Mouse (Mus musculus) limb, embryonic 13.5 days (tissue): ENCODE data around the gene Irf2. TPM values are rescaled to one million over a fixed set of nuclear protein-coding genes. Genes with fewer than 3 reads are reported as not detected.

ENCODE experiments used
- ATAC-seq: fragments of 200-750 bp; cut with Nextera tagmentation; 2 replicates; pipeline ENCODE4 v1.8.0; 2017; ENCODE audit warnings: low read depth, moderate number of reproducible peaks, moderate TSS enrichment; ENCODE audit not compliant: low FRiP score
- H3K27ac ChIP-seq: fragments of 300-500 bp; sonication (generic); 2 replicates; pipeline ENCODE4 v1.5.1; 2015; ENCODE audit warnings: inconsistent platforms, mild to moderate bottlenecking, moderate library complexity
- H3K27me3 ChIP-seq: fragments of 300-500 bp; sonication (generic); 2 replicates; pipeline ENCODE4 v1.6.1; 2015; ENCODE audit warnings: mild to moderate bottlenecking, inconsistent platforms
- H3K36me3 ChIP-seq: fragments of 300-500 bp; sonication (generic); 2 replicates; pipeline ENCODE4 v1.6.1; 2015; ENCODE audit warnings: inconsistent platforms, mild to moderate bottlenecking, moderate library complexity
- H3K4me1 ChIP-seq: fragments of 300-500 bp; sonication (generic); 2 replicates; pipeline ENCODE4 v1.6.1; 2015; ENCODE audit warnings: inconsistent platforms
- H3K4me2 ChIP-seq: fragments of 300-500 bp; sonication (generic); replicated peaks from 2 replicates; pipeline ENCODE4 v1.6.1; 2015; ENCODE audit warnings: inconsistent platforms, mild to moderate bottlenecking, moderate library complexity
- H3K4me3 ChIP-seq: fragments of 300-500 bp; sonication (generic); 2 replicates; pipeline ENCODE4 v1.5.1; 2015; ENCODE audit warnings: moderate library complexity, mild to moderate bottlenecking, inconsistent platforms
- H3K9ac ChIP-seq: fragments of 300-500 bp; sonication (generic); 2 replicates; pipeline ENCODE4 v1.6.1; 2015; ENCODE audit warnings: mild to moderate bottlenecking, inconsistent platforms
- H3K9me3 ChIP-seq: fragments of 300-500 bp; sonication (generic); 2 replicates; pipeline ENCODE4 v1.6.1; 2016; ENCODE audit warnings: inconsistent platforms
- WGBS: fragments of 180-500 bp; shearing (Covaris S2); methylation state at CpG from one replicate; pipeline ENCODE4 v1.1.7; 2015; 5-methylcytosine and 5-hydroxymethylcytosine counted together
- polyA plus RNA-seq: library from polyadenylated mRNA; unstranded; fragments of >200 nt; fragmentation: Nextera tagmentation; extraction: Ambion mirVana; gene quantifications from 2 replicates; pipeline ENCODE4 v1.2.1, GENCODE M21; 2015

Gene Irf2
- polyA plus RNA-seq, 1 experiment from 2014 or later, result 19.6 TPM

GRCm38 (mm10) chr8:46791664-46792371 lies 52.3 kb downstream of the Irf2 start:
- Histone ChIP-seq H3K27ac (no peak overlapping the region), H3K9me3 (no peaks in the 10 kb centered on the region), H3K4me3 (no peak overlapping the region), H3K4me2 (no peak overlapping the region), H3K27me3 (no peaks in the 10 kb centered on the region), H3K9ac (no peak overlapping the region), H3K4me1 (no peaks in the 10 kb centered on the region; the same call in 1 of the 2 replicates), H3K36me3 (peaks cover 18% of the 10 kb centered on the region)
- ATAC-seq, result no peak
- 76% methylated on average over 5 of the region's 5 CpGs for WGBS

DNA sequence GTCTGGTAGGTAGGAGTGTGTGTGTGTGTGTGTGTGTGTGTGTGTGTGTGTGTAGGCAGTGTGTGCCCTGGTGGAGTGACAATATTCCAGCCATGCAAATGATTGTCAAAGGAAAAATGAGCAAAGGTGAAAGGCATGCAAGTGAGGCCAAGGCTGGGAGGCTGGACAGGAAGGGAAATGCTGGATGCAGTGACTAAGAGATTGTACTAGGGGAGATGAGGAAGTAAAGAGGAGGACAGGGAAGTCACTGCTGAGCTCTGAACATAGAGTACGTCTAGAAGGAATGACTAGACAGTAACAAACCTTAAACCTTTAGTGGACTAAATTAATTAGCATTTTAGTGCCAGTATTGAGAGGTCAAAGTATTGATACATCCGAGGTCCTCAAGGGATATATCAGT lies 53.1 kb downstream of the Irf2 start:
- Histone ChIP-seq H3K27me3 (no peaks in the 10 kb centered on the region), H3K9me3 (no peaks in the 10 kb centered on the region), H3K4me3 (no peak overlapping the region), H3K4me2 (no peak overlapping the region), H3K9ac (no peak overlapping the region), H3K4me1 (no peaks in the 10 kb centered on the region; the same call in 1 of the 2 replicates), H3K27ac (no peak overlapping the region), H3K36me3 (peaks cover 26% of the 10 kb centered on the region)
- no peak for ATAC-seq
- WGBS, result 68% methylated on average over 2 of the region's 2 CpGs

- Histone ChIP-seq H3K9me3 (no peaks in the 10 kb centered on the region), H3K4me3 (no peak overlapping the region), H3K36me3 (peaks cover 31% of the 10 kb centered on the region), H3K4me1 (no peaks in the 10 kb centered on the region; the same call in 1 of the 2 replicates), H3K27ac (no peak overlapping the region), H3K4me2 (no peak overlapping the region), H3K9ac (no peak overlapping the region), H3K27me3 (no peaks in the 10 kb centered on the region)
- WGBS, result 94% methylated on average over 14 of the region's 14 CpGs
- no peak for ATAC-seq
Measured at GRCm38 (mm10) chr8:46793248-46793647, 53.7 kb downstream of the Irf2 start.

DNA sequence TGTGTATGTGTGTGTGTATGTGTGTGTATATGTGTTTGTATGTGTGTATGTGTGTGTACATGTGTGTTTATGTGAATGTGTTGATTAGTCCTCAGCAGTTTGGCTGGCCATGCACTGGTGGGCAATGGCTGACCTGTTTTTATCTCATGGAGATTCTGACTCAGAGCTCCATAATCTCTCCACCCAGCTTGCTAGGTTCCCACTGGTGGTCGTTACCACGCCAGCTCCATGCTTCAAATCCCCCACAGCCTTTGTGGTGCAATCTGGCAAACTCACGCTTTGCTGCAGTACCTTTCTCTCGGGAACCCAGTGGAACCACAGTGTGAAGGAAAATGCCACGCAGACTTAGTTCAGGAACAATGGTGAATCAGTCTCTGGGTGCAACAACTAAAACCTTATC lies 54.8 kb downstream of the Irf2 start:
- Histone ChIP-seq H3K4me3 (no peak overlapping the region), H3K4me1 (no peaks in the 10 kb centered on the region; the same call in 1 of the 2 replicates), H3K4me2 (no peak overlapping the region), H3K27ac (no peak overlapping the region), H3K9me3 (no peaks in the 10 kb centered on the region), H3K27me3 (no peaks in the 10 kb centered on the region), H3K9ac (no peak overlapping the region), H3K36me3 (peaks cover 33% of the 10 kb centered on the region)
- no peak for ATAC-seq
- WGBS, result 82% methylated on average over 5 of the region's 5 CpGs

DNA sequence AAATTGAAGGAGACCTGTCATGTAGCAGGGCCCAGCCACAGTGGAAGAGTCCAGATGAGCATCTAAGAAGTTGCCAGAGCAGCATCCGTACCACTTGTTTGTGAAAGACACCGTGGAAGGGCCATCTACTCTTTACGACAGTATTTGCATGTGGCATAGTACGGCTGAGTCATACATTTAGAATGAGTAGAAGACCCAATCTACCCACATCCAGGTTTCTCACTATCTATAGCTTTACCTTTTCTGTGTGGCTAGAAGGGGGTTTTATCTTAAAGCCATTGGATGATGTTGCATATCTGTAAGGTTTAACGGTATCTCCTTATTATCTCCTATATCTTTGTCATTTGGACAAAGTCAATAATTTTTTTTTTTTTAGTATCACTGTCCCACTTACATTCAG lies 59.7 kb downstream of the Irf2 start:
- Histone ChIP-seq H3K36me3 (peaks cover 30% of the 10 kb centered on the region), H3K9me3 (no peaks in the 10 kb centered on the region), H3K4me1 (peaks cover 10% of the 10 kb centered on the region), H3K9ac (no peak overlapping the region), H3K4me3 (no peak overlapping the region), H3K27ac (no peak overlapping the region), H3K27me3 (no peaks in the 10 kb centered on the region), H3K4me2 (no peak overlapping the region)
- 93% methylated on average over 5 of the region's 5 CpGs for WGBS
- ATAC-seq, result no peak

DNA sequence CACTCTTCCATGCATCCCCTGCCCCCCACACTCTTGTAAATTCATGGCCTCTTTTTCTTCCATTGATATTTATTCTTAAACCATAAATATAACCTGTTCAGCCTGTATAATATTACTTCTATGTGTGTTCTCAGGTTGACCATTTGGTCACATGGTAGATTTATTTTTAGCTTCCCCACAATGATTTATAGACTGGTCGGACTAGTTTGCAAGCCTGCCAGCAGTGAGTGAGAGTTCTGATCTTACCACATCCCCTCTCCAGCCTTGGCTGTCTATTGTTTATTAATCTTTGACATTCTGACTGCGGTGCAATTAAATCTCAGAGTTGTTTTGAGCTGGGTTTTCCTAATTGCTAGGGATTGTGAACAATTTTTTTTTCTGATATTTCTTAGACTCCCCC lies 60.2 kb downstream of the Irf2 start:
- 56% methylated on average over 2 of the region's 2 CpGs for WGBS
- ATAC-seq, result no peak
- Histone ChIP-seq H3K27me3 (no peaks in the 10 kb centered on the region), H3K4me3 (no peak overlapping the region), H3K4me2 (no peak overlapping the region), H3K9me3 (no peaks in the 10 kb centered on the region), H3K36me3 (peaks cover 30% of the 10 kb centered on the region), H3K4me1 (peaks cover 14% of the 10 kb centered on the region), H3K27ac (no peak overlapping the region), H3K9ac (no peak overlapping the region)

DNA sequence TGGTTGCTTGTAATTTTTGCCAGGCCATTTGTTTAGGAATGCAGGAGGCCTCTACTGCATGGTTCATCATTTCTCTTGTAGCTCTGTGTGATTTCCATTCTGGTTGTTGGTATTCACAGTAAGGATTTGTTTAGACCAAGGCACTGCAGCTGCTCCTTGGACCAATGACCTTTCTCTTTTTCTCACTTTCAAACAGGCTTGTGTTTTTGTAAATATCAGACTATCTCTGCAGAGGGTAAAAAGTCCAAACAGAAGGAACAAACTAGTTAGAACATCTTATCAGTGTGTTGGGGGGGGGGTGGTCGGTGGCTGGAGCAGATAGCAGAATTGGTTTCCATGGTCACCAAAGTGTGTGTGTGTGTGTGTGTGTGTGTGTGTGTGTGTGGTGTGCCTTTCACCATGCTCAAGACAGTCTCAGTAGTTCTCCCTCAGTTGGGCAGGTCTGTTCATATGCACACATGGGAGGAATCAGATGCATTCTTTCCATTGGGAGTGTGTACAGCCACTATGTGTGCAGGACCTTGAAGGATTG lies 61.7 kb downstream of the Irf2 start:
- Histone ChIP-seq H3K4me3 (no peak overlapping the region), H3K9ac (no peak overlapping the region), H3K4me1 (peaks cover 15% of the 10 kb centered on the region), H3K27ac (no peak overlapping the region), H3K27me3 (no peaks in the 10 kb centered on the region), H3K9me3 (peaks cover under 1% of the 10 kb centered on the region; the same call in 1 of the 2 replicates), H3K4me2 (no peak overlapping the region), H3K36me3 (peaks cover 31% of the 10 kb centered on the region)
- ATAC-seq, result no peak
- 90% methylated on average over 1 of the region's 1 CpGs for WGBS

DNA sequence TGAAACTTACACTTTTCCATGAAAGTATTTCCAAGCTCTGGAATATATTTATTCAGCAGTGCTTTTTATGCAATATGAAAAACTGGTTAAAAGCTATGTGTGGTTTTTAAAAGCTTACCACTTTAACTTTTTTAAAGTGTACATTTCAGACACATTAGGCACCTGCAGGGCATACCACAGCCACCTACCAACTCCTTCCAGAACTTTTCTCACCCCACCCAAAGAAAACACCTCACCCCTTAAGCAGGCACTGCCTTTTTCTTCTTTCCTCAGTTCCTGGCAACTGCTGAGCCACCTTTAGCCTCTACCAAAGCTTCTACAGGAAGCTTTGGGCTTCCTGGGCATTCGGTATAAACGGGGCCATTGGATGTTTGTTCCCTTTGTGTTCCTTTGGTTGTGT lies 62.5 kb downstream of the Irf2 start:
- Histone ChIP-seq H3K4me1 (peaks cover 15% of the 10 kb centered on the region), H3K27me3 (no peaks in the 10 kb centered on the region), H3K4me2 (no peak overlapping the region), H3K9ac (no peak overlapping the region), H3K36me3 (peaks cover 32% of the 10 kb centered on the region), H3K9me3 (peaks cover 5% of the 10 kb centered on the region; the same call in 1 of the 2 replicates), H3K4me3 (no peak overlapping the region), H3K27ac (no peak overlapping the region)
- 78% methylated on average over 2 of the region's 2 CpGs for WGBS
- no peak for ATAC-seq

GRCm38 (mm10) chr8:46804721-46805120 lies 65.2 kb downstream of the Irf2 start:
- peaks cover 33% of the 10 kb centered on the region for H3K36me3 ChIP-seq
- WGBS, result 90% methylated on average over 5 of the region's 5 CpGs

GRCm38 (mm10) chr8:46811021-46811622 lies 71.6 kb downstream of the Irf2 start:
- Histone ChIP-seq H3K4me3 (no peak overlapping the region), H3K9me3 (peaks cover 7% of the 10 kb centered on the region; the same call in 1 of the 2 replicates), H3K36me3 (peaks cover 57% of the 10 kb centered on the region), H3K27me3 (no peaks in the 10 kb centered on the region), H3K9ac (no peak overlapping the region), H3K4me2 (no peak overlapping the region), H3K4me1 (no peaks in the 10 kb centered on the region), H3K27ac (no peak overlapping the region)
- WGBS, result 80% methylated on average over 11 of the region's 11 CpGs
- no peak for ATAC-seq

More at GRCm38 (mm10) chr8:46804721-46805120, 65.2 kb downstream of the Irf2 start:
- Histone ChIP-seq H3K27ac (no peak overlapping the region), H3K4me1 (peaks cover 15% of the 10 kb centered on the region), H3K9me3 (peaks cover 7% of the 10 kb centered on the region; the same call in 1 of the 2 replicates), H3K9ac (no peak overlapping the region), H3K4me2 (no peak overlapping the region), H3K4me3 (no peak overlapping the region), H3K27me3 (no peaks in the 10 kb centered on the region)
- no peak for ATAC-seq

DNA sequence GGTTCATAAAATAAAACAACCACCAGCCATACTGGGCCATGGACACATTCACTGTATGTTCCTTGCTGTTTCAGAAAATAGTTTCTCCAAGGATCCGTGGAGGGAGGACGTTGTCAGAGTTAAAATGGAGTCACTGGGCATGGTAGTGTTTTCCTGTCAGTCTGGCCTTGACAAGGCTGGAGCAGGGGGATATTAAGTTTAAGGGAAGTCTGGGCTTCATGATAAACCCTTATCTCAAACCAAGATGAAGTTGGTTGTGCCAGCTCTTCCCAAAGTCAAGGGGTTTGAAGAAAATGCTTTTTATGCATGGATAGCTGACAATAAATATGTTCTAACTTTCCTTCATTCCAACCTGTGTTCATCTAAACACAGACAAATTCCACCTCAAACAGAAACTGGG lies 72.4 kb downstream of the Irf2 start:
- Histone ChIP-seq H3K27me3 (no peaks in the 10 kb centered on the region), H3K4me1 (no peaks in the 10 kb centered on the region), H3K4me2 (no peak overlapping the region), H3K4me3 (no peak overlapping the region), H3K36me3 (peaks cover 55% of the 10 kb centered on the region), H3K9me3 (0 out of 2 replicates have a peak, but pooled peaks cover 3% of the 10 kb centered on the region), H3K27ac (no peak overlapping the region), H3K9ac (no peak overlapping the region)
- WGBS, result 90% methylated on average over 2 of the region's 2 CpGs
- no peak for ATAC-seq

DNA sequence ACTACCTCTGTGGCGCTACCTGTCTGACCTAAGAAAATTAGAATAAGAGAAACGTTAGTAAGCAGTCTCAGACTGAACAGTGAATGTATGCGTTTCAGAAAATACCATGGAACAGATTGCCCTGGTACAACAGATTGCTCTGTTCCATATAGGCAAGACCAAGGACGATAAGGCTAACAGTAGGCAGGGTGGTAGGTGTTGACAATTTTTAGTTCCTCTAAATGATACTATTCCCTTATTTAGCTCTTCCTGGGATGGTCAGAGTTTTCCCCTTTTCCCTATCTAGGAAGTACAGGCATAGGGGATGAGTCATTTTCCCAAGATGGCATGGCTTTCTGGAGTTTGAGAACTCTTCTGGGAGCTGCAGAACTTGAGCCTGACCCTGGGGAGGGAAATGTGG lies 73.4 kb downstream of the Irf2 start:
- no peaks in the 10 kb centered on the region for H3K27me3 ChIP-seq
- no peaks in the 10 kb centered on the region for H3K9me3 ChIP-seq
- no peak for ATAC-seq
- no peak overlapping the region for H3K9ac ChIP-seq
- no peak overlapping the region for H3K4me3 ChIP-seq
- peaks cover 48% of the 10 kb centered on the region for H3K36me3 ChIP-seq
- peaks cover 4% of the 10 kb centered on the region for H3K4me1 ChIP-seq
- no peak overlapping the region for H3K27ac ChIP-seq
- WGBS, result 93% methylated on average over 4 of the region's 4 CpGs
- no peak overlapping the region for H3K4me2 ChIP-seq
